Mouse (Mus musculus): ENCODE results near the gene Rasgef1c. TPM values are rescaled to one million over a fixed set of nuclear protein-coding genes. Genes with fewer than 3 reads are reported as not detected.

Rasgef1c gene
- polyA plus RNA-seq, 1 experiment from 2014 or later = 0.18 TPM

DNA sequence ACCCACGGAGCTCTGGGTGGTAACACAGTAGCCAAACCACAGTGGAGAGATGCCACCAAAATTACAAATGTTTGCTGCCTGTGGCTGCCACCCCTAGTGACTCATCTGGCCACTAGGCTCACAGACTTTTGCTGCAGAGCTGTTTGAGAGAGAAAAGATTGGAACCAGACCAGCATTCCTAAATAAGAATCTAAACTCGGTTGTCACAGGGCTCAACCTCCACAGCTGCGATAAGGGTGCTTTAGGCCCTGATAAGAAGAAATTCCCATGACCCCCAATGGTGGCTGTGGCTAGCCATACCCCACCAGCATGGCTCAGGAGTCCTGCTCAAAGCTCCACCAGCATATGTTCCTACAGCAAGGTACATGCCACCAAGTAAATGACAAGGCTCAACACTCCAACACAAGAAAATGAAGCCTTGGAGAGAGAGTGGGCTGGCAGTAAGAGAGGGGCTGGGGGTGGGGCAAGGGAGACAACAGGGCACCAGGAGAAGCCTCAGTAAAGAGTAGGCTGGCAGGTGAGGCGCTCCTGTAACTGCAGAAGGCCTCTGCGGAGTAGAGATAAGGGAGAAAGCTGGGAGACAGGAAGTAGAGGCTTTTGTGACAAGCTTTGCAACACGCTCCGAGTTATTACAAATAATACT, 79.8 kb downstream of the Rasgef1c start:
- no peaks in the 10 kb centered on the region for H3K36me3 ChIP-seq

DNA sequence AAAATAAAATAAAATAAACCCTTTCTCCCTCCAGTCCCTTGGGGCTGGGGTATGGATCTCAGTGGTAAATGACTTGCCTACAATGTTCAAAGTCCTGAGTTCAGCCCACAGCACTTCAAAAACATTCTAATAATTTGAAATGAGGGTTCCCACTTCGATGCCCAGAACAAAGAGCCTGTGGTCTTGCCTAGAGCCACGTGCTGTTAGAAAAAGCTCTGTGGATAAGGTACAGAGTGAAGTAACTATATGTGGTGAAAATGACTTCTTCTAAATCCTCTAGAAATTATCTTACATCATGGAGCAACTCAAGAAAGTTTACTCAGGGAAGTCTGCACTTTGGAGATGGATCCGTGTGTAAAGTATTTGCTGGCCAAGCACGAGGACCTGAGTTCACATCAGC, 80.5 kb downstream of the Rasgef1c start:
- Histone ChIP-seq H3K27ac (no peak overlapping the region), H3K27me3 (no peaks in the 10 kb centered on the region), H3K9ac (no peak overlapping the region), H3K9me3 (replicated peaks) (no peaks in the 10 kb centered on the region), H3K4me3 (replicated peaks) (no peak overlapping the region), H3K36me3 (no peaks in the 10 kb centered on the region), H3K4me1 (no peaks in the 10 kb centered on the region), H3K4me2 (no peak overlapping the region)
- WGBS = 90% methylated on average over 4 of the region's 4 CpGs
- no peak for ATAC-seq (replicated peaks; ENCODE audit: low FRiP score)

More for the DNA sequence above, 79.8 kb downstream of the Rasgef1c start:
- no peak overlapping the region for H3K4me3 ChIP-seq (replicated peaks)
- H3K4me2 ChIP-seq = no peak overlapping the region
- 73% methylated on average over 7 of the region's 7 CpGs for WGBS
- no peaks in the 10 kb centered on the region for H3K27me3 ChIP-seq
- no peaks in the 10 kb centered on the region for H3K9me3 ChIP-seq (replicated peaks)
- H3K27ac ChIP-seq = no peak overlapping the region
- H3K4me1 ChIP-seq = no peaks in the 10 kb centered on the region
- no peak for ATAC-seq (replicated peaks; ENCODE audit: low FRiP score)
- no peak overlapping the region for H3K9ac ChIP-seq

DNA sequence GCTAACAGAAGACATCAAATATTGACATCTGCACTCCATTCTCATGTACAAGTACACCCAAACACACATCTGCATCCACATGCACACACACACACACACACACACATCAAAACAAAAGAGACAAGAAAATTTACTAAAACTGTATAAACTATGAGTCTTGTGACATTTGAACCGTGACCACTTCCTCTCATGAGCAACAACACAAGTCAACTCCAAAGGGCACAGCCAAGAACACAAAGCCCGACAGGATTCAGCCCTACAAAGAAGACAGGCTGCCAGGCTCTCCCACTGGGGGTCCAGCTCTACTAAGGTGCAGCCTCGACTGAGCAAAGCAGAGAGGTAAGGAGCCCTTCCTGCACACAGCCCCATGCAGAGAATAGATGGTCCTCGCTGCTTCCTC, 81.2 kb downstream of the Rasgef1c start:
- ATAC-seq (replicated peaks; ENCODE audit: low FRiP score) = no peak
- Histone ChIP-seq H3K27me3 (no peaks in the 10 kb centered on the region), H3K36me3 (no peaks in the 10 kb centered on the region), H3K9ac (no peak overlapping the region), H3K27ac (no peak overlapping the region), H3K9me3 (replicated peaks) (no peaks in the 10 kb centered on the region), H3K4me2 (no peak overlapping the region), H3K4me1 (no peaks in the 10 kb centered on the region), H3K4me3 (replicated peaks) (no peak overlapping the region)
- 46% methylated on average over 4 of the region's 4 CpGs for WGBS

DNA sequence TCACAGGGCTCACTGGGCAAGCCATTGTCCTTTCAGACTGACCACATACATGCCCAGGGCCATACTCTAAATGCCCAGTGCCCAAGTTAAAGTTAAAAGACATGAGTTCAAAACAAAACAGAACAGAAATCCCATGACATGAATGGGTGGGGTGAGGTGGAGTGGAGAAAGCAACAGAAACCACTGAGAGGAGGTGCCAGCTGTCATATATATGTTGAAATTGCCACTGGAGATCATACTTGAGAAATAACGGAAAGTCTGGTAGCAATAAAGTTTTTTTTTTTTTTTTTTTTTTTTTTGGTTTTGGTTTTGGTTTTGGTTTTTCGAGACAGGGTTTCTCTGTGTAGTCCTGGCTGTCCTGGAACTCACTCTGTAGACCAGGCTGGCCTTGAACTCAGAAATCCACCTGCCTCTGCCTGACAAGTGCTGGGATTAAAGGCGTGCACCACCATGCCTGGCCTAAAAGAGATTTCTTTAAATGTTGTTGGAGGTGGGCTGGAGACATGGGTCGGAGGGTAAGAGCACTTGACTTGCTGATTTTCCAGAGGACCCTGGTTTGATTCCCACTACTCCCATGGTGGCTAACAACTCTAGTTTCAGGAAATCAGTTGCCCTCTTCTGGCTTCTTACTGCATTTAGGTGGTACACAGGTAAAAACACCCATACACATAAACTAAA, 82.4 kb downstream of the Rasgef1c start:
- Histone ChIP-seq H3K36me3 (no peaks in the 10 kb centered on the region), H3K27ac (no peak overlapping the region), H3K9ac (no peak overlapping the region), H3K27me3 (no peaks in the 10 kb centered on the region), H3K9me3 (replicated peaks) (no peaks in the 10 kb centered on the region), H3K4me1 (no peaks in the 10 kb centered on the region), H3K4me3 (replicated peaks) (no peak overlapping the region), H3K4me2 (no peak overlapping the region)
- WGBS = 84% methylated on average over 4 of the region's 4 CpGs
- ATAC-seq (replicated peaks; ENCODE audit: low FRiP score) = no peak

DNA sequence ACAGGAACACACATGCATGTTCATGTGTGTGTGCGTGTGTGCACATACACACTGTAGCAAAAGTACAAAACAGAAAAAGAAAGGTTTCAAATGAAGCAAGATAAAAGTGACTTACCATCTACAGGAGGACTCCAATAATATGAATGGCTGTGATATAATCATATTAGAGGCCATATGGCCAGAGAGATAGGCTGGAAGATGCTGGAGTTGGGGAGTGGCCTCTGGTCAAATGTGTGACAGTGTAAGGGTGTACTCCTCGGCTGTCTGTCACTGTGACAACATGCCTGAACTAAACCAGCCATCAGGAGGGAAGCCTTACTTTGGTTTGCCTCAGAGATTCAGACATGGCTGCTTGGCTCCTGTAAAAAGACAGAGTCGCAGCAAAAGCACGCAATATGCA, 83.4 kb downstream of the Rasgef1c start:
- no peak overlapping the region for H3K27ac ChIP-seq
- H3K9me3 ChIP-seq (replicated peaks) = no peaks in the 10 kb centered on the region
- no peaks in the 10 kb centered on the region for H3K4me1 ChIP-seq
- no peak for ATAC-seq (replicated peaks; ENCODE audit: low FRiP score)
- no peak overlapping the region for H3K4me3 ChIP-seq (replicated peaks)
- 90% methylated on average over 4 of the region's 4 CpGs for WGBS
- H3K9ac ChIP-seq = no peak overlapping the region
- H3K27me3 ChIP-seq = no peaks in the 10 kb centered on the region
- H3K36me3 ChIP-seq = no peaks in the 10 kb centered on the region
- H3K4me2 ChIP-seq = no peak overlapping the region

GRCm38 (mm10) chr11:49986277-49987036, 84.8 kb downstream of the Rasgef1c start:
- H3K4me2 ChIP-seq = no peak overlapping the region
- ATAC-seq (replicated peaks; ENCODE audit: low FRiP score) = peak; percentile 86

GRCm38 (mm10) chr11:49994536-49994935, 92.9 kb downstream of the Rasgef1c start:
- no peaks in the 10 kb centered on the region for H3K9me3 ChIP-seq (replicated peaks)
- 57% methylated on average over 2 of the region's 2 CpGs for WGBS
- ATAC-seq (replicated peaks; ENCODE audit: low FRiP score) = no peak
- H3K27ac ChIP-seq = no peak overlapping the region
- H3K9ac ChIP-seq = no peak overlapping the region
- no peaks in the 10 kb centered on the region for H3K27me3 ChIP-seq
- H3K36me3 ChIP-seq = no peaks in the 10 kb centered on the region
- H3K4me3 ChIP-seq (replicated peaks) = no peak overlapping the region
- H3K4me1 ChIP-seq = no peaks in the 10 kb centered on the region
- H3K4me2 ChIP-seq = no peak overlapping the region

More at GRCm38 (mm10) chr11:49986277-49987036, 84.8 kb downstream of the Rasgef1c start:
- WGBS = 20% methylated on average over 10 of the region's 10 CpGs
- H3K4me3 ChIP-seq (replicated peaks) = no peak overlapping the region
- no peak overlapping the region for H3K9ac ChIP-seq
- H3K27ac ChIP-seq = no peak overlapping the region
- H3K4me1 ChIP-seq = no peaks in the 10 kb centered on the region
- H3K9me3 ChIP-seq (replicated peaks) = no peaks in the 10 kb centered on the region
- no peaks in the 10 kb centered on the region for H3K36me3 ChIP-seq
- H3K27me3 ChIP-seq = no peaks in the 10 kb centered on the region

GRCm38 (mm10) chr11:49996398-49996797, 94.8 kb downstream of the Rasgef1c start:
- Histone ChIP-seq H3K4me1 (no peaks in the 10 kb centered on the region), H3K9ac (no peak overlapping the region), H3K36me3 (no peaks in the 10 kb centered on the region), H3K27me3 (no peaks in the 10 kb centered on the region), H3K4me2 (no peak overlapping the region), H3K4me3 (replicated peaks) (no peak overlapping the region), H3K27ac (no peak overlapping the region), H3K9me3 (replicated peaks) (no peaks in the 10 kb centered on the region)
- no peak for ATAC-seq (replicated peaks; ENCODE audit: low FRiP score)
- 74% methylated on average over 4 of the region's 4 CpGs for WGBS

- Histone ChIP-seq H3K36me3 (no peaks in the 10 kb centered on the region), H3K4me3 (replicated peaks) (no peak overlapping the region), H3K9ac (no peak overlapping the region), H3K9me3 (replicated peaks) (no peaks in the 10 kb centered on the region), H3K4me1 (no peaks in the 10 kb centered on the region), H3K27me3 (no peaks in the 10 kb centered on the region), H3K27ac (no peak overlapping the region), H3K4me2 (no peak overlapping the region)
- 65% methylated on average over 5 of the region's 5 CpGs for WGBS
- ATAC-seq (replicated peaks; ENCODE audit: low FRiP score) = no peak
Observed at GRCm38 (mm10) chr11:49997321-49997720, 95.7 kb downstream of the Rasgef1c start.

DNA sequence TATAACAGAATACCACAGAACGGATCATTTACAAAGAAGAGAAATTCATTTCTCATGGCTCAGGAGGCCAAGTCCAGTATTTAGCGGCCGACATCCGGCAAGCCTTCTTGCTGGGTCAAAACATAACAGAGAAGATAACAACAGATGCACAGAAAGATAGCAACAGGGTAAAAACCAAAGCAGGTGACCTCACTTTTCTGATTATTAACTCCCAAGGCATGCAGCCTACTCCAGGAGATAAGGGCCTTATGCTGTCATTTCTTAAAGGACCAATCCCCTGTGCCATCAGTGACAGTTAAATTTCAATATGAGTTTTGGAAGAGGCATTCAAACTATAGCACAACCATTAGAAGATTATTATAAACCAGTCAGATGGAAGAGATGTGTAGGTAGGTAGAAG, 101.2 kb downstream of the Rasgef1c start:
- 87% methylated on average over 4 of the region's 4 CpGs for WGBS
- ATAC-seq (replicated peaks; ENCODE audit: low FRiP score) = no peak
- no peaks in the 10 kb centered on the region for H3K9me3 ChIP-seq (replicated peaks)
- no peak overlapping the region for H3K27ac ChIP-seq
- no peaks in the 10 kb centered on the region for H3K27me3 ChIP-seq
- H3K4me2 ChIP-seq = no peak overlapping the region
- H3K9ac ChIP-seq = no peak overlapping the region
- no peaks in the 10 kb centered on the region for H3K36me3 ChIP-seq
- no peak overlapping the region for H3K4me3 ChIP-seq (replicated peaks)
- H3K4me1 ChIP-seq = no peaks in the 10 kb centered on the region

- 78% methylated on average over 10 of the region's 10 CpGs for WGBS
Observed at GRCm38 (mm10) chr11:50007776-50008175, 106.1 kb downstream of the Rasgef1c start.

DNA sequence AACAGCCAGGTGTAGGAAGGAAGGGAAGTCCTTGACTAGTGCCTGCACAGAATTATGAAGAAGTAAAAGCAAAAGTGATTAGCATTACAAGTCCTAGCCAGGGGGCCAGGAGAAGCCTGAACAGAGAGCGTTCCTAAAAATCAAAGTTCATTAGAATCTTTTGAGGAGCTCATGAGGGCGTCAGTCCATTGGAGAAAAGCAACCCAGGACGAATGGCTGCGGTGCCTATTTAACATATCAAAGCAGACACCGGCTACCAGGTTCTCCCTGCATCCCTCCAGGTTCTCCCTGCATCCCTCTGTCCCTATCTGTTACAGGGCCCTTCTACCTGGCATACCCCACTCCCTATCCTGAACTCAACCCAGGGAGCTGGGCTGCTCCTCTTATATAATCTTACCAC, 106.6 kb downstream of the Rasgef1c start:
- ATAC-seq (replicated peaks; ENCODE audit: low FRiP score) = no peak
- 27% methylated on average over 5 of the region's 5 CpGs for WGBS

More at GRCm38 (mm10) chr11:50007776-50008175, 106.1 kb downstream of the Rasgef1c start:
- no peak overlapping the region for H3K9ac ChIP-seq
- H3K27me3 ChIP-seq = no peaks in the 10 kb centered on the region
- H3K4me1 ChIP-seq = no peaks in the 10 kb centered on the region
- no peak overlapping the region for H3K4me3 ChIP-seq (replicated peaks)
- no peaks in the 10 kb centered on the region for H3K36me3 ChIP-seq
- no peak overlapping the region for H3K4me2 ChIP-seq
- ATAC-seq (replicated peaks; ENCODE audit: low FRiP score) = no peak
- H3K9me3 ChIP-seq (replicated peaks) = no peaks in the 10 kb centered on the region
- no peak overlapping the region for H3K27ac ChIP-seq

More for the DNA sequence above, 106.6 kb downstream of the Rasgef1c start:
- H3K4me2 ChIP-seq = no peak overlapping the region
- no peaks in the 10 kb centered on the region for H3K9me3 ChIP-seq (replicated peaks)
- H3K27me3 ChIP-seq = no peaks in the 10 kb centered on the region
- H3K27ac ChIP-seq = no peak overlapping the region
- no peaks in the 10 kb centered on the region for H3K4me1 ChIP-seq
- H3K9ac ChIP-seq = no peak overlapping the region
- no peak overlapping the region for H3K4me3 ChIP-seq (replicated peaks)
- no peaks in the 10 kb centered on the region for H3K36me3 ChIP-seq
